Mouse (Mus musculus) cerebellum, adult 2 months (tissue): ENCODE measurements at regions not wholly inside any gene's neighbourhood (a gene's known extent, or its start where the extent isn't known, plus 50 kb on each side); places are given as distances from the start of the nearest gene placed in this dataset.

Source experiments
- CTCF ChIP-seq: fragments of 200-500 bp; IDR thresholded peaks from 2 replicates; pipeline ENCODE4 v1.5.1; 2011; ENCODE audit warnings: low read depth, mild to moderate bottlenecking, control low read depth, low read length, moderate library complexity, borderline replicate concordance; ENCODE audit not compliant: insufficient read depth
- POLR2A ChIP-seq: fragments of 200-500 bp; IDR thresholded peaks from 2 replicates; pipeline ENCODE4 v1.6.1; 2011; ENCODE audit warnings: low read length, control low read depth, borderline replicate concordance; ENCODE audit not compliant: insufficient read depth

- TF ChIP-seq CTCF: no peak
- no peak for TF ChIP-seq POLR2A
Observed at GRCm38 (mm10) chr12:9873214-9873613, 303.3 kb downstream of the Osr1 start.
